Mouse (Mus musculus) left cerebral cortex, adult 11 months (tissue): ENCODE measurements at regions not wholly inside any gene's neighbourhood (a gene's known extent, or its start where the extent isn't known, plus 50 kb on each side); places are given as distances from the start of the nearest gene placed in this dataset.

Experiments used
- DNase-seq: peaks from one replicate; pipeline ENCODE4 v3.0.0; 2022; ENCODE audit warnings: low spot score

GRCm38 (mm10) chr3:57228400-57228799, 73.4 kb downstream of the Tm4sf1 start:
- no peak for DNase-seq

DNA sequence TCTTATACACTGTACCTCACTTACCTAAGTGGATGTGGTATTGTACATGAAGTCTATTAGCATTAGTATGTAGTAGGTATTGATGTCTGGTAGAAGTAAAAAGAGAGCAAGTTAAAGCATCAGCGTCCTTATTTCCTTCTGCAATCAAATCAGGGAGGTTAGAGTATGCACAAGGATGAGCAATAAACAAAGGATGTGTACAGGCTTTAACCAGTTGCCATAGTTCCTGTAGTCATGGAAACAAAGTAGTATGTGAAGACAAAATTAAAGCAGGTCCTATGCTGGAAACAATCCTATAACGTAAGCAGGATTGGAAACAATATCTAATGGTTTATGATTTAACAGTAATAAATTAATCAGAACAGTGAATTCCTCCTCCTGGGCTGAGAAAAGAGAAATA, 78.0 kb downstream of the Tm4sf1 start:
- DNase-seq: no peak

DNA sequence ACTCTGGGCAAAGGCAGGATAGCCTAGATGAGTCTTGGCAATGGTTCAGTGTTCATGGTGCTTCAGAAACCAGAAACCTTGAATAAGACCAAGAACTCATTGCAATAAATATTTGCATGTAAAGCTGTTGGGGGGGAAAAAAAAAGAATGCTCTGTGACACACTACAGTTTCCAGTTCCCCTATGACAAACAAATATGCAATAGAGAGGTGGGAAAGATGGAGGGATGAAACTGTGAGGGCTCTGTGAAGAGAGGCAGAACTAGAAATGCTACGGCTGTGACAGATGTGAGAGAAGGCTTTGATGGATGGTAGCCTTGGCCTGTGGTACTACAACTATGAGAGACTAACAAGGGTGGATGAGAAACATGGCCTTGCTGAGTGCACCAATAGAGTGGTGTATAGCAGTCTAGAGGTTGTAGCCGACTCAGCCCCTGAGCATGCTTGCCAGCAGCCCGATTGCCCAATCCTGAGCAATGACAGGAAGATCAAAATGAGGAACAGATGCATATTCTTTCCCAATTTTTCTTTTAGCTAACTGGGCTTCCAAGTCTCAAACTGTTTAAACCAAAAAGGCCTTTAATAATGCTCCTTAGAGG, 79.4 kb downstream of the Tm4sf1 start:
- no peak for DNase-seq

DNA sequence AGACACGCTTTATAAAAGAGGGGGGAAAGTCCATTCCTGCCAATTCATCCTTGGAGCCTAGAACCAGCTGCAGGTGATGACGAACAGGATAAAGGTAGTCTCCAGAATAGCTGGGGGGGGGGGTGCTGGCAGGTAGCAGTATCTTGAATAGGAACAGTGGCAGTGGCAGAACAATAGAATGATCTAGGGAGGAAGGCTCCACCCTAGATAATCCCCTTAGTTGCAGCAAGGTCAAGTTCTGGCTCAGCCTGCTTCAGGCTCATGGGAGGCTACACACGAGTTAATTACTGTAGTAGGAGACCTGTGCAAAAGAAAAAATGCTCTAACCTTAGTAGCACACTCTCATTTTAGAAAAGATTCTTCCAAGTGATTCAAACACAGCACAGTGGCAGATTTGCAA, 83.4 kb downstream of the Tm4sf1 start:
- no peak for DNase-seq

DNA sequence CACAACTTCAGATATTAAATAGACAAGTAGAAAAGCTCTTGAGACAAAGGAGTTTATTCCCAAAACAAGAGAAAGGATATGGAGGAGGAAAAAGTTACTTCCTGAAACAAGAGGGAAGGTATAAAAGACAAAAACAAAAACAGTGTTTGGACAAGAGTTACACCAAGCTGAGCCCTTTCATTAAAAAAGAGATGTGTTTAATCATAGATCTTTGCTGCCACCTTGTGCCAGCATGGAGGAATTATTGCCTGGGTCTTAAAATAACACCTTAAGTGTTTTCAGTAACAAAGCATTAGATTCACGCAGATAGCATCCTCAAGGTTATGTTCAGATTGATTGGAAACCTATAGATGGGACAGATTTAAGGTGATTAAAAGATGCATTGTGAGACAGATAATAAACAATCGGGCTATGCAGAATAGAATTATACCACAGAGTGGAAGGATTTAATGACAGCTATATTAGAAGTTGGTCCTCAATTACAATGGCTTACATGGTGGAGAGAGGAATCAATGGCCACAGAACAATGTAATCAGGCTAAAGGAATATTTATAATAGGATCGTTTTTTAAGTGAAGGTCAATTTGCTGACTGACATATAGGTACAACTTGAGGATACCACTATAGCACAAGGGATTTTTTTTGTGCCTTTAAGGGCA, 97.6 kb downstream of the Tm4sf1 start:
- peak; percentile 40 for DNase-seq

- DNase-seq: no peak
These were observed 98.4 kb downstream of the Tm4sf1 start for GRCm38 (mm10) chr3:57203418-57203817.

DNA sequence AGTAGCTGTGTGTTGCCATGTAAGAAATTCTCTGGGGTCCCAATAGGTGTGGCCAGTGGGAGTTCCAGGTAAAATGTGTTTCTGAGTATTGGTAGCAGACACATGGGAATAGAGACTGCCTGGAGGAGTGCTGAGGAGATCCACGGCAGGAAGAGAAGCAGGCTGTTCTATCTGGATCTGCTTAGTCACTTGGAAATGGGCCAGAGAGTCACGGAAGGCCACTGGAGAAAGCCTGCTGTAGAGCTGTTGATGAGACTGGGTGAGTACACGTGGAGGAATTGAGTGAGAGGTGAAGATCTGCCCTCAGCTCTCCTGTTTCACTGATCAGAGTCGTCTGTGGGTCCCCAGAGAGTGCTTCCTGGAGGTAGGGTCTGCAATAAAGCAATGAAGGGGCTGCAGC, 120.2 kb downstream of the Tm4sf1 start:
- no peak for DNase-seq

GRCm38 (mm10) chr3:57153177-57153948, 148.4 kb downstream of the Tm4sf1 start:
- no peak for DNase-seq

GRCm38 (mm10) chr3:57149156-57149555, 152.6 kb downstream of the Tm4sf1 start:
- no peak for DNase-seq

- DNase-seq: no peak
These were observed 164.9 kb downstream of the Tm4sf1 start for GRCm38 (mm10) chr3:57136847-57137246.

GRCm38 (mm10) chr3:57128606-57129005, 173.2 kb downstream of the Tm4sf1 start:
- DNase-seq: no peak

DNA sequence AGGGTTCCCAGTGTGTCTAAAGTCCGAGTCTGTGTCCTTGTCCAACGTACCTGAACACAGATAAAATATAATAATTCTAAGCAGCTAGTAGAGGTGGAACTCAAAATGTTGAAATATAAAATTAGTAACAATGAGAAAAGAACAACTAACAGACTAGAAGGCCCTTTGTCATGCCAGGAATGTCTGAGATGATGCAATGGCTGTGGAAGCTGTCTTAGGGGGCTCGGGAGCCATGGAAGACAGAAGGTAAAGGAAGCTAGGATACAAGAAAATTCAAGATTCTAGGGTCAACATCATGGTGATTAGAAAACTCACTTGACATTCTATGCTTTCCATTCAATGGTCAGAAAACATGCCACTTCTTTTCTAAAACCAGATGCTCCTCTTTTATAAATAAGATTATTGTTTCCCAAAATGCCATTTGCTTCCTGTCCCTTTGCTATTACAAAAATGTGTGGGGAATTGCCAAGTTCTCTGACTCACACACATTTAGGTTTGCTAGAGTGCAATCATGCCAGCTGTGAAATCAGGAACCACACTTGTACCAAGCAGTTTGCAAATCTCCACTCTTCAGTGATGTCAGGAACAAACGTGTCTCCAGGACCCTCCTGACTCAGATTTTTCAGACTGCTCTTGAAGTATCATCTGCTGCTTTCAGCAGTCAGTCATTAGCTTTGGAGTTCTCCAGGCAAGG, 175.8 kb downstream of the Tm4sf1 start:
- DNase-seq: no peak

DNA sequence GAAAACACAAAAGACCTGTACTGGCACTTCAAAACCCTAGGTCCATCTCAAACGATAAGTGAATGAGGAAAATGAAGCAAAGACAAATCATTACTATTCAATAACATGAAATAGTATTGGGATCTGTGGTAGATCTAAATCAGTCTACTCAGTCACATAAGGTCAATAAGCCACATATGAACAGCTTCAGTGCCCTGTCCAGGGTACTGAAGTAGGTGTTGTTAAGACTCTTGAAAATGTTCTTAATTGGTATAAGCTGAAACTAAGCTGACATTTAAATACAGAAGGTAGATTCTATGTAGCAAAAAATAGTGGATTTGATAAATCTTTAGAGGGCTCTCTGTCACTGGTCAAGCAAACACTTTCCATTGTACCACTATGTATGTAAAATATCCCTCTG, 183.8 kb downstream of the Tm4sf1 start:
- no peak for DNase-seq

- no peak for DNase-seq
These were observed 199.5 kb downstream of the Tm4sf1 start for GRCm38 (mm10) chr3:57102254-57102653.

- no peak for DNase-seq
These were observed 201.3 kb downstream of the Tm4sf1 start for GRCm38 (mm10) chr3:57100515-57100914.

GRCm38 (mm10) chr3:57094936-57095335, 206.9 kb downstream of the Tm4sf1 start:
- DNase-seq: no peak

DNA sequence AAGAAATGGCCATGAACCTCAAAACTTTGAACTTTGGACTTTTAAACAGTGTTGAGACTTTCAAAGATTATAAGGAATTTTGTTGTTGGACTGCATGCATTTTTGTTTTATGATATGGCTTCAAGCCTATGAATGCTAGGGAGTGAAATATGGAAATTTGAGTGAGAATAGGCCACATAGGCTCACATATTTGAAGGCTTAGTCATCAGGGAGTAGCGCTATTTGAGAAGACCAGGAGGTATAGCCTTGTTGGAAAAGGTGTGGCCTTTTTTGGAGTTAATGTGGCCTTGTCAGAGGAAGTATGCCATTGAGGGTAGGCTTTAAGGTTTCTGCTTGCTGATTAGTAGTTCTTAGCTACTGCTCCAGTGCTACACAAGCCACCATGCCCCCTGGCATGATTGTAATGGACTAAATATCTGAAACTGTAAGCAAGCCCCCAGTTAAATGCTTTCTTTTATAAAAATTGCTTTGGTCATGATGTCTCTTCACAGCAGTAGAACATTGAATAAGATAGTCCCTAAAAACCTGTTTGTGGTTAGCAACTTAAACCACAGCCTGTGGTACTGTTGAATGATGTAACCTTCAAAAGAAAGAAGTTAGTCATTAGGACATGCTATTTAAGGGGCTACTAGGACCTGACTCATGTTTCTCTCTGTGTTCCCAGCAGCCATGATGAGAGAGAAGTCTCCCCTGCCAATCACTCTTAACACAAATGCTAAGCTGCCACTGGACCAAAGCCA, 208.4 kb downstream of the Tm4sf1 start:
- no peak for DNase-seq

GRCm38 (mm10) chr3:57074516-57074915, 227.3 kb downstream of the Tm4sf1 start:
- DNase-seq: no peak

DNA sequence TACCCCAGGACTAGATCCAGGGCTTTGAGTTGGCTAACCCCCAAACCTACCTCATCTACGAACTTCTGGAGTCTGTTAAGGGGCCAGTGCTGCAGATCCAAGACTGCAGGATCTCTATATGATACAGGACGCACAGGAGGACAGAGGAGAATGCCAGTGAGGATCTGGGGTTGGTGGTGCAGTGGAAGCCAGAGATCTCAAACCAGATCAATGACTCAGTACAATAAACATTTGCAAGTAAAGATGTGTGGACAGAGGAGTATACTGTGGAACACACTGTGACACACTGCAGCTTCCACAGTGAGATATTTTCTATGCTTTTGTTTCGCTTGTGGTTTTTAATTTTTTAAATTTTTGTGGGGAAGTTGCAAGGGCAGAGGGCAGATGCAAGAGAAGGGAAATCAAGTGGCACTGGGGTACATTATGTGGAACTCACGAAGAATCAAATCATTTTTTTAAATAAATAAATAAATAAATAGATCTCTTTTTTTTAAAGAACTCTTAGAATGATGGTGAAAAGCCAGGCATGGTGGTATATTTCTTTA, 227.8 kb downstream of the Tm4sf1 start:
- no peak for DNase-seq

DNA sequence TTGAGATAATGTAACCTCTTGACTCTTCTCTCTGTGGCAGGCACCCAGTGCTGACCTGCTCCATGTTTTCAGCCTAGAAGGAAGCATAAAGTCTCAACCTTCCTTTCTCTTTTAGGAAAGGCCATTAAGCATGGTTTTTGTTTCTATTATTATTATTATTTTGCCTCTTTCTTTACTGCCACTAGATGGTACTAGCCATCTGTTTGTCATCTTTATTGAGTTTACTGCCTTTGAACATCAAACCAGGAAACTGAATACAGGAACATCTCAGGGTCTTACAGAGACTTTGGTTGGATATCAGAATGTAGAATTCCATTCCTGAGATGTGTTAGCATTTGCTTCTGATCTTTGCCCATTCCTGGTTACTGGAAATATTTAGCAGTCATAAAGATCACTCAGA, 268.8 kb downstream of the Tm4sf1 start:
- no peak for DNase-seq

DNA sequence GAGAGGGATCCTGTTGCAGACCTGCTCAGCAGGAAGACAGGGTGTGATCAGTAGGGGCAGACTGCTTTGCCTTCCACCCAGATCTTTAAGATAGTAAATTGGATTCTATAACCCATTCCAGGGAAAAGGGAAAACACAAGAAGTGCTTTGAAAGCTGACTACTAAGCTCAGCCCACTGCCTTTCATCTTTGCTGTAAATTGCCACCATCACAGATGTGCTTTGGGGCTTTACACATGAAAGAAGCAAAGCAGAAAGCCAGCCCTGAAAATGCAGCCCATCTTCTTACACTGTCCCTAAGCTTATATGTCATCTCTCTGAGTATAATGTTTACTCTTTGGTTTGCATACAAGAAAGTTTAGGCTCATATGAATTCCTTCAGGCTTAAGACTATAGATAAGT, 283.6 kb downstream of the Tm4sf1 start:
- DNase-seq: no peak

GRCm38 (mm10) chr3:56981305-56981660, 320.5 kb downstream of the Tm4sf1 start:
- no peak for DNase-seq
